Mouse (Mus musculus): Measurements from ENCODE around the gene Arl5b.

DNA sequence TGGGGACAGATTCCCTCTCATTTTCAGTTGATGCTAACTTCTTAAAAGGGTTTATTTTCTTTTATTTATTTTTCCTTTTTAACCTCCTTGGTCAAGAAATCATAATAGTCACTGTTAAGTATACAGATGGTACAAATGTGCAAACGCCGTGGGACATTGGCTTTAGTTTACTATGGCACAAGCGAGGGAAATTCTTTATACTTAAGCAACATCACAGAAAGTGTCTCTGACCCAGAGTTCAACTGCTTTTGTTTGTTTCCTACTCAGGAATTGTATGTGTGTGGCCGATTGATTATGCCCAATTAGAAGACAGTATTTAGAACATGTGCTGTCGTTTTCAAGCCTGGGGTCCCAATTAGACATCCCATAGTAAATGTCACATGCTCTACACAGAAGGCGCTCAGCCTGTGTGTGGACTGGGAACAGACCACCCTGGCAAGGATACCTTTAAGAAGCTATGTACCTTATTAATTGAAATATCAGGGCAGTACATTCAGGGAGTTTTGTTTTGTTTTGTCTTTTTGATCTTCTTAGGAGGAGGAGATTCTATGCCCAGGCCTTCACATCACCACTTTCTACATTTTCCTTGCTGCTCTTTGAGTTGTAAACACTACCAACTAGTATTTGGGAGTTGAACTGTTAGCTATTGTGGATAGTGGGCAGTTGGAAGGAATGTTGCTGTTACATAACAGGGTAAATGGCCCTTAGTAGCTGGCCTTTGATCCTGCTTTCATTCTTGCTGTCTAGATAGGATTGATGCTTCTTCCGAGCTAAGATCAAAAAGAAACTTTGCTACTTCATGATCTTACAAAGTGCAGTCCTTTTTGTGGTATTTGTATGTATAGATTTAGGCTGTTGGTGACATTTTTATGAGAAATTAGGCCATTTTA is 15.4 kb downstream of the Arl5b start:
- TF ChIP-seq FLI1 (IDR thresholded peaks at IDR 0.05; ENCODE audit: low read length) (no peak), GATA1 (IDR thresholded peaks at IDR 0.05; ENCODE audit: borderline replicate concordance, low read length) (no peak)
